Mouse (Mus musculus) gastrocnemius, adult 18-20 months (tissue): ENCODE results near the gene Dcdc2b. TPM values are rescaled to one million over a fixed set of nuclear protein-coding genes. Genes with fewer than 3 reads are reported as not detected.

Source experiments
- DNase-seq: peaks from one replicate; pipeline ENCODE4 v3.0.0; 2021; ENCODE audit warnings: low spot score
- total RNA-seq, 2 experiments: library from RNA; stranded (reverse); gene quantifications; 2 replicates each; pipeline ENCODE4 v1.2.3; 2021

Dcdc2b gene
- total RNA-seq, 2 experiments from 2014 or later, result 0.71 to 0.84 TPM

- DNase-seq, result no peak
Observed at GRCm38 (mm10) chr4:129622120-129622802, 8.2 kb upstream of the Dcdc2b start.

GRCm38 (mm10) chr4:129621283-129621841 lies 7.3 kb upstream of the Dcdc2b start:
- DNase-seq, result peak; percentile 55

GRCm38 (mm10) chr4:129620419-129621282 lies 6.6 kb upstream of the Dcdc2b start:
- no peak for DNase-seq

GRCm38 (mm10) chr4:129618786-129619691 lies 5.0 kb upstream of the Dcdc2b start, which contains the start of gene Iqcc:
TSS of gene Iqcc (minus strand) at chr4:129619099.
- peak; percentile 97 for DNase-seq

- no peak for DNase-seq
Observed at GRCm38 (mm10) chr4:129618031-129618430, 4.0 kb upstream of the Dcdc2b start.

- DNase-seq, result no peak
Observed at GRCm38 (mm10) chr4:129617121-129617641, 3.1 kb upstream of the Dcdc2b start.

- DNase-seq, result no peak
Observed at GRCm38 (mm10) chr4:129616631-129617030, 2.6 kb upstream of the Dcdc2b start.

- DNase-seq, result no peak
Observed at GRCm38 (mm10) chr4:129615801-129616290, 1.8 kb upstream of the Dcdc2b start.

- no peak for DNase-seq
Observed at GRCm38 (mm10) chr4:129610472-129610871, 3.6 kb downstream of the Dcdc2b start.

GRCm38 (mm10) chr4:129610026-129610425 lies 4.0 kb downstream of the Dcdc2b start:
- DNase-seq, result no peak

GRCm38 (mm10) chr4:129609139-129609631 lies 4.9 kb downstream of the Dcdc2b start:
- no peak for DNase-seq

GRCm38 (mm10) chr4:129608426-129609025 lies 5.5 kb downstream of the Dcdc2b start:
- peak; percentile 84 for DNase-seq

- peak; percentile 81 for DNase-seq
Observed at GRCm38 (mm10) chr4:129600233-129601158, 13.6 kb downstream of the Dcdc2b start, which contains the start of the genes Eif3i and Tmem234. TSS of gene Eif3i (minus strand) at chr4:129600648. TSS of gene Tmem234 (plus strand) at chr4:129600668.

GRCm38 (mm10) chr4:129588865-129589264 lies 25.2 kb downstream of the Dcdc2b start:
- no peak for DNase-seq

- no peak for DNase-seq
Observed at GRCm38 (mm10) chr4:129586943-129587342, 27.1 kb downstream of the Dcdc2b start.

GRCm38 (mm10) chr4:129585773-129586172 lies 28.3 kb downstream of the Dcdc2b start:
- no peak for DNase-seq

- peak; percentile 83 for DNase-seq
Observed at GRCm38 (mm10) chr4:129584884-129585608, 29.0 kb downstream of the Dcdc2b start.

- no peak for DNase-seq
Observed at GRCm38 (mm10) chr4:129584370-129584769, 29.7 kb downstream of the Dcdc2b start.
